Mouse (Mus musculus) intestine, embryonic 15.5 days (tissue): ENCODE results near the gene Gm28729. TPM values are rescaled to one million over a fixed set of nuclear protein-coding genes. Genes with fewer than 3 reads are reported as not detected.
A peak's percentile ranks its signal among the peaks of the same experiment; 100 is the strongest.
"Not testable (repeated sequence)": the region's sequence is repeated elsewhere in the genome, so short reads cannot be mapped to it uniquely, and the experiment has no call there.

Experiments
- ATAC-seq: fragments of 200-750 bp; cut with Nextera tagmentation; 2 replicates; pipeline ENCODE4 v1.8.0; 2017; ENCODE audit warnings: moderate TSS enrichment, moderate library complexity
- H3K27ac ChIP-seq: fragments of 300-500 bp; sonication (generic); 2 replicates; pipeline ENCODE4 v1.5.1; 2015; ENCODE audit warnings: mild to moderate bottlenecking, inconsistent platforms
- H3K27me3 ChIP-seq: fragments of 300-500 bp; sonication (generic); replicated peaks from 2 replicates; pipeline ENCODE4 v1.6.1; 2015; ENCODE audit warnings: inconsistent platforms
- H3K36me3 ChIP-seq: fragments of 300-500 bp; sonication (generic); 2 replicates; pipeline ENCODE4 v1.6.1; 2015; ENCODE audit warnings: inconsistent platforms
- H3K4me1 ChIP-seq: fragments of 300-500 bp; sonication (generic); replicated peaks from 2 replicates; pipeline ENCODE4 v1.6.1; 2015; ENCODE audit warnings: inconsistent platforms
- H3K4me2 ChIP-seq: fragments of 300-500 bp; sonication (generic); replicated peaks from 2 replicates; pipeline ENCODE4 v1.6.1; 2015; ENCODE audit warnings: mild to moderate bottlenecking, inconsistent platforms
- H3K4me3 ChIP-seq: fragments of 300-500 bp; sonication (generic); replicated peaks from 2 replicates; pipeline ENCODE4 v1.5.1; 2015; ENCODE audit warnings: inconsistent platforms
- H3K9ac ChIP-seq: fragments of 300-500 bp; sonication (generic); 2 replicates; pipeline ENCODE4 v1.6.1; 2015; ENCODE audit warnings: inconsistent platforms
- H3K9me3 ChIP-seq: fragments of 300-500 bp; sonication (generic); 2 replicates; pipeline ENCODE4 v1.6.1; 2016; ENCODE audit warnings: inconsistent platforms
- WGBS: fragments of 180-500 bp; shearing (Covaris S2); methylation state at CpG from one replicate; pipeline ENCODE4 v1.1.7; 2015; 5-methylcytosine and 5-hydroxymethylcytosine counted together
- polyA plus RNA-seq: library from polyadenylated mRNA; unstranded; fragments of >200 nt; fragmentation: Nextera tagmentation; extraction: Ambion mirVana; gene quantifications from 2 replicates; pipeline ENCODE4 v1.2.1, GENCODE M21; 2015

Gene Gm28729
- polyA plus RNA-seq, 1 experiment from 2014 or later: not detected

- no peak overlapping the region for H3K9ac ChIP-seq
- no peaks in the 10 kb centered on the region for H3K36me3 ChIP-seq
- no peaks in the 10 kb centered on the region for H3K9me3 ChIP-seq
- no peak overlapping the region for H3K4me2 ChIP-seq
- WGBS: 81% methylated on average over 5 of the region's 5 CpGs
- H3K27ac ChIP-seq: no peak overlapping the region
- ATAC-seq: no peak
- no peaks in the 10 kb centered on the region for H3K4me1 ChIP-seq
- no peaks in the 10 kb centered on the region for H3K27me3 ChIP-seq
- no peak overlapping the region for H3K4me3 ChIP-seq
Measured at GRCm38 (mm10) chr9:96515737-96516136, 9.3 kb downstream of the Gm28729 start.

DNA sequence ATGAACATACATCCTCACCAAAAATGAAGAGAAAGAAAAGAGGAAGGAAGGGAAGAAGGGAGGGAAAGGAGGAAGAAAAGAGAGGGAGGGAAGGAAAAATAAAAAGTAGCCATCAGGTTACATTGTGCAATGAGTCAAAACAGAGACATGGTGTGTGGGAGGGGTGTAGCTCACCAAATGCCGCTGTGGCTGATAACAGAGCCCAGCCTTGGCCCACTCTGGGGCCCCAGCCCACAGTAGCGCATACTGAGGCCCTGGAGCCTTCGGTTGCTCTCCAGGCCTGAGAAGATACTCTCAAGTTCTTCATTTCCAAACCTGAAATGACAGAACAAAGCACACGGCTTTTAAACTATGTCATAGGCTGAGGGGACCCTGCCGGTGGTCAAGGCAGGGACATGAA lies 10.8 kb downstream of the Gm28729 start:
- no peak overlapping the region for H3K4me3 ChIP-seq
- ATAC-seq: no peak
- WGBS: 75% methylated on average over 5 of the region's 5 CpGs
- H3K27me3 ChIP-seq: no peaks in the 10 kb centered on the region
- no peak overlapping the region for H3K27ac ChIP-seq
- H3K9ac ChIP-seq: no peak overlapping the region
- H3K9me3 ChIP-seq: no peaks in the 10 kb centered on the region
- H3K4me2 ChIP-seq: no peak overlapping the region
- no peaks in the 10 kb centered on the region for H3K36me3 ChIP-seq
- H3K4me1 ChIP-seq: no peaks in the 10 kb centered on the region

GRCm38 (mm10) chr9:96506011-96506498 lies 19.0 kb downstream of the Gm28729 start:
- WGBS: 13% methylated on average over 10 of the region's 10 CpGs
- Histone ChIP-seq H3K4me3 (no peak overlapping the region), H3K9me3 (no peaks in the 10 kb centered on the region), H3K36me3 (no peaks in the 10 kb centered on the region), H3K27me3 (no peaks in the 10 kb centered on the region), H3K9ac (no peak overlapping the region), H3K4me1 (peaks cover 5% of the 10 kb centered on the region; the same call in 1 of the 2 replicates), H3K4me2 (0 out of 2 replicates have a peak overlapping the region, but pooled peaks have one; percentile 26), H3K27ac (no peak overlapping the region)
- ATAC-seq: peak; percentile 70; the same call in 1 of the 2 replicates

DNA sequence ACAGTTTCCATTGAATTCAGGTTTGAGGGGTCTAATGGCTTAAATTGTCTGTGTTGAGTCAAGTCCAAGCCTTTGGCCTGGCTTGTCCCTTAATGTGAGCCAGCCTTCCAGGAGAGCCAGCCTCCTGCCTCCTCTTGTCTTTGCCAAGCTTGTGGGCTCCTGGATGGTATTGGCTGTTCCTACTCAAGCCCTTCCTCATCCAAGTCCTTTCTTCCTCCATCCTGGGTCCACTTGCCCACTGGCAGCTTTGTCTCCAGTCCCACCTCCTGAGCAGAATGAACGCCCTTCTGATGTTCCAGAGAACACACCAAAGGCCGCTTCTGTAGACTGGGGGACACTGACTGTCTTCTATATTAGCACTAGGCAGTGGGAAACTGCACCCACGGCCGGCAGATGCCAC lies 19.9 kb downstream of the Gm28729 start:
- Histone ChIP-seq H3K9me3 (no peaks in the 10 kb centered on the region), H3K9ac (no peak overlapping the region), H3K27ac (no peak overlapping the region), H3K4me3 (no peak overlapping the region), H3K36me3 (no peaks in the 10 kb centered on the region), H3K27me3 (no peaks in the 10 kb centered on the region), H3K4me2 (no peak overlapping the region), H3K4me1 (peaks cover 5% of the 10 kb centered on the region; the same call in 1 of the 2 replicates)
- WGBS: 89% methylated on average over 4 of the region's 4 CpGs
- no peak for ATAC-seq

GRCm38 (mm10) chr9:96504116-96504895 lies 20.8 kb downstream of the Gm28729 start:
- no peak overlapping the region for H3K27ac ChIP-seq
- no peak overlapping the region for H3K4me2 ChIP-seq
- H3K36me3 ChIP-seq: no peaks in the 10 kb centered on the region
- H3K9me3 ChIP-seq: no peaks in the 10 kb centered on the region
- no peak overlapping the region for H3K9ac ChIP-seq
- peaks cover 5% of the 10 kb centered on the region; the same call in 1 of the 2 replicates for H3K4me1 ChIP-seq
- no peaks in the 10 kb centered on the region for H3K27me3 ChIP-seq
- WGBS: 81% methylated on average over 17 of the region's 17 CpGs
- no peak overlapping the region for H3K4me3 ChIP-seq
- ATAC-seq: no peak

DNA sequence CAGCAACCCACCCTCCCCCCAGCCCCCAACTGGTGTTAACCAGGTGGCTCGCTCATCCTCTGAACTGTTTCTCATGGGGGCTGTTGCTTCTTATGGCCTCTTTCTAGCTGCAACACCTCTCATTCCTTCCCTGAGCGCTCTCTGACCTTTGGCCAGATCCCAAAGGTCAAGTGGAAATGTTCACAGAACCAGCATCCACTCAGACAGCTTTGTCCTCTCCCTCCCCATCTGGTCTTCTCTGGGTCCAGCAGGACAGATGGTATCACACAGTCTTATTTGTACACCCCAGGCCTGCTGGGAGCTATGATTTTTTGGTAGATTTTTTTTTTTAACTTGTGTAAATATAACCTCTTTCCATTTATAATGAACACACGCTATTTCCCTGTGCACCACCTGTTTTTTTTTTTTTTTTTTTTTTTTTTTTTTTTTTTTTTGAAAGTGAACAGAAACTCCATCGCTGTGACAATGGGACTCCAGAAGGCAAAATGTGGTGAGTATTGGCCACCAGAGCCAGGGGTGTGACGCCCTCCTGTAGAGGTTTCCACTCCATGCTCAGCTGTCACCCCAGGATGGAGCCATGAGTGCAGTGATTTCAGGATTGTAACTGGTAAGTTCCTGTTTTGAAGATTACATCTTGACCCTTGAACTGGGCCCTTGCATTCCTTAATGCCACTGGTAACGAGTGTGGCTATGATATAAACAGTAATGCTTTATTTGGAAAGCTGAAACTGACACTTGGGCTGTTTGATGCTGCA lies 22.0 kb downstream of the Gm28729 start:
- Histone ChIP-seq H3K4me2 (no peak overlapping the region), H3K9ac (no peak overlapping the region), H3K4me1 (peaks cover 5% of the 10 kb centered on the region; the same call in 1 of the 2 replicates), H3K4me3 (no peak overlapping the region), H3K27ac (no peak overlapping the region), H3K36me3 (no peaks in the 10 kb centered on the region), H3K9me3 (no peaks in the 10 kb centered on the region), H3K27me3 (no peaks in the 10 kb centered on the region)
- WGBS: 67% methylated on average over 6 of the region's 6 CpGs
- no peak; the same call in 1 of the 2 replicates for ATAC-seq

DNA sequence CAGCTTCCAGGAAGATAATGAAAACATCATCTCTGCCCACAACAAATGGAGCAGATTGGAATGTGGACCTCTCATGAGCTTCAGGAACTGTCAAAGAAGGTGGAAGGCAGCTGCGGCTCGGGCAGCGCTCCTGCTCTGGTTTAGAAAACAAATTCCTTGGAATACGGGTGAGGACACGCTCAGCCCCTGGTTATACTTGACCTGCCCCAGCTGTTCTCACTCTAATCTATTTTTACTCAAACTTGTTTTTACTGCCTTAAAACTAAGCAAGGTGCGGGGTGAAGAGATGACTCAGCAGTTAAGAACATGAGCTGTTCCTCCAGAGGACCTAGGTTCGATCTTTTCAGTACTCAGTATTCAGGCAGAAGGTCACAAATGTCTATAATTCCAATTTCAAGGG lies 23.8 kb downstream of the Gm28729 start:
- Histone ChIP-seq H3K4me2 (no peak overlapping the region), H3K9ac (no peak overlapping the region), H3K4me1 (peaks cover 4% of the 10 kb centered on the region; the same call in 1 of the 2 replicates), H3K27ac (no peak overlapping the region), H3K4me3 (no peak overlapping the region), H3K9me3 (no peaks in the 10 kb centered on the region), H3K36me3 (no peaks in the 10 kb centered on the region), H3K27me3 (no peaks in the 10 kb centered on the region)
- no peak for ATAC-seq
- WGBS: 41% methylated on average over 7 of the region's 7 CpGs

GRCm38 (mm10) chr9:96493212-96493611 lies 31.9 kb downstream of the Gm28729 start:
- peak; percentile 47; the same call in 1 of the 2 replicates for ATAC-seq
- H3K4me2 ChIP-seq: no peak overlapping the region

GRCm38 (mm10) chr9:96491810-96492209 lies 33.3 kb downstream of the Gm28729 start:
- WGBS: 43% methylated on average over 12 of the region's 12 CpGs
- Histone ChIP-seq H3K9me3 (no peaks in the 10 kb centered on the region), H3K27me3 (no peaks in the 10 kb centered on the region), H3K36me3 (no peaks in the 10 kb centered on the region), H3K9ac (no peak overlapping the region), H3K27ac (no peak overlapping the region), H3K4me1 (no peaks in the 10 kb centered on the region), H3K4me2 (no peak overlapping the region), H3K4me3 (no peak overlapping the region)
- no peak for ATAC-seq

More at GRCm38 (mm10) chr9:96493212-96493611, 31.9 kb downstream of the Gm28729 start:
- Histone ChIP-seq H3K9ac (no peak overlapping the region), H3K27me3 (no peaks in the 10 kb centered on the region), H3K36me3 (no peaks in the 10 kb centered on the region), H3K27ac (no peak overlapping the region), H3K4me1 (no peaks in the 10 kb centered on the region), H3K9me3 (no peaks in the 10 kb centered on the region), H3K4me3 (no peak overlapping the region)
- 13% methylated on average over 3 of the region's 3 CpGs for WGBS

DNA sequence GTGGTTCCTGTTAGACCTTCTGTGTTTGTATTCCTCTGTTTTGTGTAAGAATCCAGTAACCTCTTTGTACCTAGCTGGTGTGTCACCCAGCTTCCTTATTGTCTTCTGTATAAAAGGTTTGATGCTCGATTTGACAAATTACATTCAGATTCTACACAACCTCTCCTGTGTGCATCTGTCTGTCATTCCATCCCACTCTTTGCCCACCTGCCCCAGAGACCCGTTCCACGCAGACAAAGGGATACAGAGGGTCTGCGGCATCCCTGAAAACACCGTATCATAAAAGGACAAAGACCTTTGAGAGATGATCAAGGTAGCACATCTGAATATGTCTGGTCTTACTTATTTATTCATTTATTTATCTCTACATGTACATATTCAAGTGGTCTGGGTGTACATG lies 37.2 kb downstream of the Gm28729 start:
- not testable (repeated sequence) for H3K9ac ChIP-seq, H3K4me1 ChIP-seq, H3K4me2 ChIP-seq, H3K36me3 ChIP-seq, H3K9me3 ChIP-seq, H3K27ac ChIP-seq, ATAC-seq, H3K27me3 ChIP-seq, H3K4me3 ChIP-seq
- 92% methylated on average over 5 of the region's 5 CpGs for WGBS

DNA sequence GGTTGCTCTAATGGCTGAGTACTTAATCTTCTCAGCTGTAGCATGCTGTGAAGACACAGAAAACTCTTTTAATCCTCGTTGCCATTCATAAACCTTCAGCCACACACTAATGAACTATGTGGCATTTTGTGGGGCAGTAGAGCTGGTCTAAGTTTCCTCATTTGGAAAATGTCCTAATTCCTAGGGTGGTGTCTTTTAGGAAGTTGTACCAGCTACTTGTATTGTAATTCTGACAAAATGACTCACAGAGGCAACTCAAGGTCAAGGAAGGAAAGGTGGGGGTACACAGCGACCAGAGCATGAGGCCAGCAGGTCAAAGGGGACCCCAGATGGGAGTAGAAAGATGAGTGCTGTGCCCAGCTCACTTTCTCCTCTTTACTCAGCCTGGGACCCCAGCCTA lies 41.4 kb downstream of the Gm28729 start:
- no peak overlapping the region for H3K4me3 ChIP-seq
- no peaks in the 10 kb centered on the region for H3K4me1 ChIP-seq
- H3K9me3 ChIP-seq: no peaks in the 10 kb centered on the region
- 58% methylated on average over 2 of the region's 2 CpGs for WGBS
- no peak overlapping the region for H3K27ac ChIP-seq
- no peaks in the 10 kb centered on the region for H3K27me3 ChIP-seq
- H3K36me3 ChIP-seq: no peaks in the 10 kb centered on the region
- ATAC-seq: no peak
- H3K4me2 ChIP-seq: no peak overlapping the region
- no peak overlapping the region for H3K9ac ChIP-seq

- H3K4me3 ChIP-seq: no peak overlapping the region
- no peak overlapping the region for H3K9ac ChIP-seq
- H3K4me1 ChIP-seq: no peaks in the 10 kb centered on the region
- no peaks in the 10 kb centered on the region for H3K27me3 ChIP-seq
- no peak overlapping the region for H3K27ac ChIP-seq
- no peaks in the 10 kb centered on the region for H3K36me3 ChIP-seq
- ATAC-seq: no peak
- 66% methylated on average over 3 of the region's 3 CpGs for WGBS
- H3K4me2 ChIP-seq: no peak overlapping the region
- H3K9me3 ChIP-seq: no peaks in the 10 kb centered on the region
Measured at GRCm38 (mm10) chr9:96483028-96483427, 42.0 kb downstream of the Gm28729 start.
